Mouse (Mus musculus) heart, embryonic 16.5 days (tissue): Measurements from ENCODE around the gene Ecel1. TPM values are rescaled to one million over a fixed set of nuclear protein-coding genes. Genes with fewer than 3 reads are reported as not detected.

ENCODE experiments used
- ATAC-seq: fragments of 200-750 bp; cut with Nextera tagmentation; replicated peaks from 2 replicates; pipeline ENCODE4 v1.8.0; 2017; ENCODE audit warnings: moderate number of reproducible peaks; ENCODE audit not compliant: insufficient read depth, low FRiP score; ENCODE audit errors: extremely low read depth
- H3K27ac ChIP-seq: fragments of 300-500 bp; sonication (generic); 2 replicates; pipeline ENCODE4 v1.5.1; 2014; ENCODE audit warnings: mild to moderate bottlenecking, low read length, control low read depth, moderate library complexity
- H3K27me3 ChIP-seq: fragments of 300-500 bp; sonication (generic); 2 replicates; pipeline ENCODE4 v1.6.1; 2014; ENCODE audit warnings: low read length, mixed read lengths; ENCODE audit not compliant: control insufficient read depth, insufficient read depth
- H3K36me3 ChIP-seq: fragments of 300-500 bp; sonication (generic); 2 replicates; pipeline ENCODE4 v1.6.1; 2014; ENCODE audit not compliant: control insufficient read depth, insufficient read depth
- H3K4me1 ChIP-seq: fragments of 300-500 bp; sonication (generic); 2 replicates; pipeline ENCODE4 v1.6.1; 2014; ENCODE audit warnings: low read length, mixed read lengths; ENCODE audit not compliant: control insufficient read depth, insufficient read depth
- H3K4me2 ChIP-seq: fragments of 300-500 bp; sonication (generic); 2 replicates; pipeline ENCODE4 v1.6.1; 2014; ENCODE audit warnings: low read depth, mild to moderate bottlenecking, control low read depth, low read length
- H3K4me3 ChIP-seq: fragments of 300-500 bp; sonication (generic); 2 replicates; pipeline ENCODE4 v1.5.1; 2014; ENCODE audit warnings: mild to moderate bottlenecking, control low read depth, low read length
- H3K9ac ChIP-seq: fragments of 300-500 bp; sonication (generic); 2 replicates; pipeline ENCODE4 v1.6.1; 2014; ENCODE audit warnings: low read length, control low read depth
- H3K9me3 ChIP-seq: fragments of 300-500 bp; sonication (generic); replicated peaks from 2 replicates; pipeline ENCODE4 v1.6.1; 2016; ENCODE audit warnings: low read length; ENCODE audit not compliant: control insufficient read depth
- WGBS: fragments of 180-500 bp; shearing (Covaris S2); extraction: QIAGEN DNeasy Blood & Tissue Kit; methylation state at CpG from one replicate; pipeline ENCODE4 v1.1.7; 2014; 5-methylcytosine and 5-hydroxymethylcytosine counted together
- polyA plus RNA-seq: library from polyadenylated mRNA; unstranded; fragments of >200 nt; fragmentation: Nextera tagmentation; extraction: Ambion mirVana; gene quantifications from 2 replicates; pipeline ENCODE4 v1.2.1, GENCODE M21; 2015

Ecel1 gene
- polyA plus RNA-seq, 1 experiment from 2014 or later = 0.88 TPM

DNA sequence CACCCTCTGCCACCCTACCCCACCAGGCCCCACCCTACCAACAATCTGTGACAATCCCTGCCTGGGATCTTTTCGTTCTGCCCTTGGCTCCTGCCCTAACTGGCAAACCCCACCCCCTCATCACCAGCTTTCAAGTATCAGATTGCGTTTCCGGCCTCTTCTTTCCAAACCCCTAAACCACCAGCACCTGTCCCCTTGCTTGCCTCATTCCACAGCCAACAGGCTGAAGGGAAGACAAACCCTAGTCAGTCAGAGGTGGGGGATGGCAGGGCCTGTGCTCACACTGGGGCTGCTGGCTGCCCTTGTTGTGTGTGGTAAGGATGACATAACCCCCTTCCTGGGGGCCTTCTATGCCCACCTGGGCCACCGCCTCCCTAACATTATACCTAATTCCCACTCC lies 34.1 kb upstream of the Ecel1 start, which contains the start of gene Chrnd:
Gene Chrnd, plus strand, starts transcription at position 179 of the 400 bp plus-strand sequence.
- Histone ChIP-seq H3K9ac (no peak within 1 kb of the TSS), H3K27me3 (peaks cover 45% of the 10 kb centered on the region), H3K36me3 (no peaks in the 10 kb centered on the region), H3K9me3 (no peaks in the 10 kb centered on the region), H3K27ac (no peak within 1 kb of the TSS), H3K4me2 (no peak within 1 kb of the TSS), H3K4me3 (no peak within 1 kb of the TSS), H3K4me1 (peaks cover 7% of the 10 kb centered on the region; the same call in 1 of the 2 replicates)
- no peak for ATAC-seq
- WGBS = 37% methylated on average over 4 of the region's 4 CpGs

DNA sequence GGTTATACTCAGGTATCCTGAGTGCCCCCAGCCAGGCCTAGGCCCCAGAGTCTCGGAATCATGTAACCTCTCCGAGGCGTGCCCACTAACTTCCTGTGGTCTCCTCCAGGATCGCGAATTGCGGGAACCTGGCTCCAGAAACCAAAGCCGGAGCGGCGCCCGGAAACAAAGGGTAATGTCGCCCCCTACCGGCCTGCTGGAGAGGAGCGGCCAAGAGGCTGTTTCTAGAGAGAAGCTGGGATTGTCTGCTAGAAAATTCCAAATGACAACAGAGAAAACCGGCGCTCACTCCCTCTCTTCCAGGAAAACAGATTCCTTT lies 30.7 kb upstream of the Ecel1 start:
- Histone ChIP-seq H3K9ac (peak overlapping the region; percentile 76), H3K27ac (no peak overlapping the region), H3K4me1 (peaks cover 9% of the 10 kb centered on the region; the same call in 1 of the 2 replicates), H3K4me2 (peak overlapping the region; percentile 98), H3K9me3 (no peaks in the 10 kb centered on the region), H3K27me3 (peaks cover 70% of the 10 kb centered on the region), H3K4me3 (peak overlapping the region; percentile 71), H3K36me3 (no peaks in the 10 kb centered on the region)
- no peak for ATAC-seq
- 2% methylated on average over 15 of the region's 15 CpGs for WGBS

DNA sequence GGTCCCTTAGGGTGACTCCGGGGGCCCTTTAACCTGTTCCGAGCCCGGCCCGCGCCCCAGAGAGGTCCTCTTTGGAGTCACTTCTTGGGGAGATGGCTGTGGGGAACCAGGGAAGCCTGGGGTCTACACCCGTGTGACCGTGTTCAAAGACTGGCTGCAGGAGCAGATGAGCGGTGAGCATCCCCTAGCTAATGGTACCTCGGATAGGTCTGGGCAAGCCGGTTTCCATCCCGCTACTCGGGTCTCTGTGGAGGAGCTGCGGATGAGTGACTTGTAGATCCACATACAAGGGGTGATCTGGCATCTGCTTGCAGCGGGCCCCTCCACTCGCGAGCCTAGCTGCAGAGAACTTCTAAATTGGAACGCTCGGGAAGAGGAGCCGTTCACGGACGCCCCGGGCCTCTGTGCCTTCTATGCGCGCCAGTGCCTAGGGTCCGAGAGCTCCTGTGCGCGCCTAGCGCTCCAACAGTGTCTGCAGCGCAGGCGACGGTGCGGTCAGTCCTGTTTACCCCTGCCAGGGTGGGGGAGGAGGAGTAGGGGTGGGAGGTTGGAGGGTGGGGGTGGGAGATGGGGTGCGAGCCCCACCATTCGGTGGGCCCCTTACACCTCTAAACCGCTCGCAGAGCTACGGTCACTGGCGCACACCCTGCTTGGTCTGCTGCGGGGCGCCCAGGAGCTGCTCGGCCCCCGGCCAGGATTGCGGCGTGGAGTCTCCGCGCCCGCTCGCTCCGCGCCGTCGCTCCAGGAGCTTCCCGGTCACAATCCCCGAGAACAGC lies 30.1 kb upstream of the Ecel1 start:
- Histone ChIP-seq H3K27ac (no peak overlapping the region), H3K4me2 (peak overlapping the region; percentile 98), H3K4me1 (peaks cover 9% of the 10 kb centered on the region; the same call in 1 of the 2 replicates), H3K4me3 (peak overlapping the region; percentile 71), H3K36me3 (no peaks in the 10 kb centered on the region), H3K9me3 (no peaks in the 10 kb centered on the region), H3K27me3 (peaks cover 75% of the 10 kb centered on the region), H3K9ac (peak overlapping the region; percentile 76)
- peak; percentile 12; the same call in 1 of the 2 replicates for ATAC-seq
- 3% methylated on average over 53 of the region's 54 CpGs for WGBS

DNA sequence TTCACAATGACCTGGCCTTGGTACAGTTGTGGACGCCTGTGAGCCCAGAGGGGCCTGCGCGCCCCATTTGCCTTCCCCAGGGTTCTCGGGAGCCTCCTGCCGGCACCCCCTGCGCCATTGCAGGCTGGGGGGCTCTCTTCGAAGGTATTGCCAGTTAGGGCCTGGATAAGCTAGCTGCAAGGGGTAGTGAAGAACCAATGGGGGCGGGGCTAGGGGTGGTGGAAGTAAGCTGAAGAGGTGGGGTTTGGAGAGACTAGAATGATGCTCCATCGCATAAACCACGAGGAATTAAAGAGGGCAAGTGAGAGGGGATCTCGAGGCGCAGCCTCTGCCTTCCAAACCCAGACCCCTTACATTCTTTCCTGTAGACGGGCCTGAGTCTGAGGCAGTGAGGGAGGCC lies 29.2 kb upstream of the Ecel1 start:
- ATAC-seq = no peak
- Histone ChIP-seq H3K4me1 (peaks cover 9% of the 10 kb centered on the region; the same call in 1 of the 2 replicates), H3K4me2 (no peak overlapping the region), H3K27ac (no peak overlapping the region), H3K9me3 (no peaks in the 10 kb centered on the region), H3K27me3 (peaks cover 72% of the 10 kb centered on the region), H3K36me3 (no peaks in the 10 kb centered on the region), H3K4me3 (no peak overlapping the region), H3K9ac (no peak overlapping the region)
- 13% methylated on average over 13 of the region's 13 CpGs for WGBS

DNA sequence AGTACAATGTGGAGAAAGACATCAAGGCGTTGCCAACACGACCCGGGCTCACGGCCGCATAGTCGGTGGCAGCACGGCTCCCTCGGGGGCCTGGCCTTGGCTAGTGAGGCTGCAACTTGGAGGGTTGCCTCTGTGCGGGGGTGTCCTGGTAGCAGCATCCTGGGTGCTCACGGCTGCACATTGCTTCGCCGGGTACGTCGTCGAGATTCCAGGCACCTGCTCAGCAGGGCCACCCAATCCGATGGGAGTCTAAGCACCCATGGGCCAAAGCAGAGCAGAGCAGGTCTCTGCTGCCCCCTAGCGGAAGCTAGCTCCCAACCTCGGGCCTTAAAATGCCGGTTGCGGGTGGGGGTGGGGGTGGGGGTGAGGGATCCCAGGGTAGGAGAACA lies 28.4 kb upstream of the Ecel1 start:
- Histone ChIP-seq H3K27me3 (peaks cover 71% of the 10 kb centered on the region), H3K4me2 (peak overlapping the region; percentile 41; the same call in 1 of the 2 replicates), H3K4me3 (no peak overlapping the region), H3K9ac (no peak overlapping the region), H3K36me3 (no peaks in the 10 kb centered on the region), H3K4me1 (peaks cover 9% of the 10 kb centered on the region; the same call in 1 of the 2 replicates), H3K27ac (no peak overlapping the region), H3K9me3 (no peaks in the 10 kb centered on the region)
- 0 out of 2 replicates have a peak, but pooled peaks have one; percentile 19 for ATAC-seq
- 10% methylated on average over 20 of the region's 20 CpGs for WGBS

DNA sequence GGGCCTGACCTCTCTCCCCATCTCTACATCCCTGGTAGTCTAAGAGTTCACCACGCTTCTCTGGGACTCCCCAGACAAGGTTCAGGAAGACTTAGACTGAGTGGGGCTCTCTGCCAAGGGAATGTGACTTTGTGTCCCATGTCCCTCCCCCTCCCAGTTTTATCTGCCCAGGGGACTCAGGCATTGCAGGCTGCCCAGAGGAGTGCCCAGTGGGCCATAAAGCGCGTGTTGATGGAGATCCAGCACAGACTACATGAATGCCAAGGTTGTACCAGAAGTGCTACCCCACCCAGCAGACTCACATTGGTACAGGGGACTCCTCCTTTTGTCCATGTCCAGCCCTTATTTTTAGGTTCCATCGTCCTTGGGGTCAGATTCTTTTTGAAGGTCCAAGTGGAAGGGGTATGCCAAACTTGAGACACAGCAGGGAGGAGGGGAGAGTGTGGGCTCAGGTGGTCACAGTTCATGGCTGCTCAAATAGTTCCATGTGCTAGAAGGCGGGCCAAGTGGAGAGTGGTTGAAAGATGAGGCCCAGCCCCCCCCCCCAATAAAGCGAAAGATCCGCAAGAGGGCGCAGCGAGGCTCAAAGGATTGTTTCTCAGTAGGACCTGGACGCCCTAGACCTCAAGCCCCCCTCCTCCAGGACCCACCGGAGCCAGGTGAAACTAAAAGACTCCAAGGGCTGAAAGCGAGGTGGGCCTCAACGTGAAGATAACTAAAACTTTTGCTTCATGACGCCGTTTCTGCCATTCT lies 27.9 kb upstream of the Ecel1 start:
- 27% methylated on average over 15 of the region's 15 CpGs for WGBS
- no peaks in the 10 kb centered on the region for H3K9me3 ChIP-seq
- H3K9ac ChIP-seq = no peak overlapping the region
- H3K27ac ChIP-seq = no peak overlapping the region
- peaks cover 66% of the 10 kb centered on the region for H3K27me3 ChIP-seq
- H3K36me3 ChIP-seq = no peaks in the 10 kb centered on the region
- H3K4me3 ChIP-seq = no peak overlapping the region
- peaks cover 9% of the 10 kb centered on the region; the same call in 1 of the 2 replicates for H3K4me1 ChIP-seq
- no peak for ATAC-seq
- H3K4me2 ChIP-seq = peak overlapping the region; percentile 41; the same call in 1 of the 2 replicates

DNA sequence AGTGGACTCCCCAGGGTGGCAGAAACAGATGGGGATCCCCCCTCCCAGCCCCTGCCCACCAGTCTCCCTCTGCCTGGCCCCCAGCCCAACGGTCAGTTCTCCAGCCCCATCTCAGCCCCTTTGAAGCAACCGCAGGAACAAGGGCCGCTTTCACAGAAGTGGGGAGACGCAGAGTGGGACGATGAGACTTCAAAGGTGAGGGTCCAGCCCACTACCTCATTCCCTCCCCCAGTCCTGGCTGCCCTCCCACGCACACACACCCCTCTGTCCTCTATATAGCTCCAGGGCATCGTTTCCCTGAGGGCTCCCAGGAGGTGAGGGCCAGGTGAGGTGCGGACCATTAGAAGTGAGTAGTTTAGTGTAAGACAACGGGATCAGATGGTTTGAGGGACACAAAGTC lies 26.7 kb upstream of the Ecel1 start, which contains the start of gene Prss56:
Gene Prss56, plus strand, starts transcription at position 301 of the 400 bp plus-strand sequence.
- Histone ChIP-seq H3K36me3 (no peaks in the 10 kb centered on the region), H3K4me1 (peaks cover 9% of the 10 kb centered on the region; the same call in 1 of the 2 replicates), H3K9me3 (no peaks in the 10 kb centered on the region), H3K27ac (no peak within 1 kb of the TSS), H3K4me3 (no peak within 1 kb of the TSS), H3K27me3 (peaks cover 55% of the 10 kb centered on the region), H3K4me2 (no peak within 1 kb of the TSS), H3K9ac (no peak within 1 kb of the TSS)
- WGBS = 56% methylated on average over 9 of the region's 9 CpGs
- no peak for ATAC-seq

DNA sequence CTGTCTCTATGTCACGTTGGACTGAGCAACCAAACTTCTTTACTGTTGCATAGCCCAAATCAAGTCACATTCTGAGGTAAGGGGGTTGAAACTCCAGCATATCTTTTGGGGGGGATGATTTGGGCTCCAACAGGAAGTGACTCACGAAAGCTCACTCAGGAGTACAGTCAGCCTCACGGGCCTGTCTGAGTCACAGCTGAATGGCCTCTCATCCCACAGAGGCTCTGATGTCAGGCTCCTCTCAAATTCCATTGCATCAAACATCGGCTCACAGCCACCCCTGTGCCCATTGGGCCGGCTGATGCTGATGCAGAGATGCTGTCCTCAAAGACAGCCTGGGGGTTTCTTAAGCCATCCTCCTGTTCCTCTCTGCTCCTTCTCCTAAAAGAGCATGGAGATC lies 24.6 kb upstream of the Ecel1 start:
- peaks cover 43% of the 10 kb centered on the region for H3K27me3 ChIP-seq
- ATAC-seq = no peak

DNA sequence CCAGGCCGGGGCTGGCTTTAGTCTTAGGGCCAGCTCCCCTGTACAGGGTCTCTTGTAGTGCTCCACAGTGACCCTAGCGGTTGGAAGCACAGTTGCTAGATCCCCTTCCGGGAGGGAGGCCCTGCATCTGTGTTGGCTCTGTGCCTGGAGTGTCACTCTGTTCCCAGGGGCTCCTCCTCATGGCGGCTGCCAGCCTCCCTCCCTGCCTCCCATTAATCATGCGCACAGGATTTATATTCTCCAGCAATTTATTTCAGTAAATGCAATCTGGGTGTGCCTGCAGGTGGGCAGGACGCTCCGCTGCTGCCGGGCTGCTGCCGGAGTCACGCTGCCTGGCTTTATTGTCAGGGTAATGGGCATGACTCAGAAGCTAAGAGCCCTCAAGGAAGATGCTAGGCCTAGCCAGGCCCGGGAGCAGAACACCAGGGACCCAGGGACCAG lies 19.6 kb upstream of the Ecel1 start:
- no peak overlapping the region for H3K27ac ChIP-seq
- no peak overlapping the region for H3K9ac ChIP-seq
- no peaks in the 10 kb centered on the region for H3K36me3 ChIP-seq
- H3K4me3 ChIP-seq = no peak overlapping the region
- WGBS = 21% methylated on average over 11 of the region's 11 CpGs
- H3K27me3 ChIP-seq = peaks cover 27% of the 10 kb centered on the region
- no peak overlapping the region for H3K4me2 ChIP-seq
- no peaks in the 10 kb centered on the region for H3K9me3 ChIP-seq
- peak; percentile 76 for ATAC-seq
- H3K4me1 ChIP-seq = peaks cover 3% of the 10 kb centered on the region

More for the DNA sequence above, 24.6 kb upstream of the Ecel1 start:
- no peak overlapping the region for H3K4me3 ChIP-seq
- WGBS = 22% methylated on average over 5 of the region's 5 CpGs
- H3K27ac ChIP-seq = no peak overlapping the region
- H3K4me2 ChIP-seq = no peak overlapping the region
- no peaks in the 10 kb centered on the region for H3K9me3 ChIP-seq
- no peak overlapping the region for H3K9ac ChIP-seq
- no peaks in the 10 kb centered on the region for H3K36me3 ChIP-seq
- peaks cover 5% of the 10 kb centered on the region; the same call in 1 of the 2 replicates for H3K4me1 ChIP-seq
